Mouse (Mus musculus) erythroid progenitor cell, adult 5-6 weeks (primary cell): ENCODE measurements around the gene Btf3l4. TPM values are rescaled to one million over a fixed set of nuclear protein-coding genes. Genes with fewer than 3 reads are reported as not detected.

Experiments used
- ATAC-seq: replicated peaks from 2 replicates; pipeline ENCODE4 v1.8.0; 2016; ENCODE audit warnings: moderate number of reproducible peaks, mild to moderate bottlenecking, moderate TSS enrichment, inconsistent platforms; ENCODE audit not compliant: poor library complexity, low FRiP score, severe bottlenecking
- total RNA-seq, 2 experiments: library from RNA; stranded (forward) in 1 of 2; stranded (reverse) in 1 of 2; fragments of 150-400 nt in 1 of 2; fragments of 186-747, 209-891 nt in 1 of 2; gene quantifications; 2 replicates each; pipeline versions ENCODE4 v1.2.3 to v1.2.4; 2015 to 2017; ENCODE audit warnings: low replicate concordance in 2 of 2

Gene Btf3l4
- 33.5 and 49.7 TPM in 2 replicates for total RNA-seq (2015; ENCODE audit: low replicate concordance)
- total RNA-seq (2017; ENCODE audit: low replicate concordance): 30.3 and 36.5 TPM in 2 replicates

DNA sequence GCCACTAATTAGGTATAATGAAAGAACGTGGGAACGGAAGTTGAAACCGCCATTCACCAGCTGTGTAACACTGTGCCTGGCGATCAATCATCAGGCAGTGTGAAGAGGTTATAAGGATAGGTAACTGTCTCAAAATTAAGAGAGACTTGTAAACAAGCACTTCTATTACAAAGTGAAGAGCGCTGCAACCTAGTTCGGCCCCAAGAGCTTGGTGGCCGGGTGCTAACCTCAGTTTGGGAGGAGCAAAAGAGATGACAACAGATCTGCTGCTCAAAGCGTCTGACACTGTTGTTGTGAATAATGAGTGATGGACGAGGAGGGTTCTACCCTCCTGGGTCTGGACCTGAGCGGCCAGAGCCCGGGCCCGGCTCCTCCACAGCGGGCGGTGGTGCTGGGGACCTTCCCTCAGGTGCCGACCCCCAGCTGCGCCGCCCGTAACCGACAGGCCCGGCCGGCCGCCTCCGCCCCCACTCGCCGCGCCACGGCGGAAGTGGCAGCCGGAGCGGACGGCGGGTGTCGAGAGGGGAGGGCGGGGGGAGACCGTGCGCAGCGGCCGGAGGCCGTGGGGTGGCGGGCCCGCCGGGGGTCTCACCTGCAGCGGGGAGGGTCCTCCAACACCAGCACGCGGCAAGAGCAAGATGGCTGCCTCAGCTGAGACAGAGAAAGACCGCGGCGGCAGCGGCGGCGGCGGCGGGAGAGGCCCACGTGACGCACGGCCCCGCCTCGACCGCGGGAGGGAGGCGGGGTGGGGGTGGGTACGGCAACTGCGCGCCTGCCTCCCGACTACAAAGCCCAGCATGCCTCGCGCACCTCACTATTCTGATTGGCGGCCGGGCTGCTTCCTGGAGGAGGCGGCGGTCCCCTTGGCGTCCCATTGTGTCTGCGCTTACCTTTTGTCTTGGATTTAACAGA lies at the start of gene Btf3l4:
TSS of gene Btf3l4 (minus strand) at position 699 of the 912 bp plus-strand sequence.
- peak; percentile 96 for ATAC-seq

DNA sequence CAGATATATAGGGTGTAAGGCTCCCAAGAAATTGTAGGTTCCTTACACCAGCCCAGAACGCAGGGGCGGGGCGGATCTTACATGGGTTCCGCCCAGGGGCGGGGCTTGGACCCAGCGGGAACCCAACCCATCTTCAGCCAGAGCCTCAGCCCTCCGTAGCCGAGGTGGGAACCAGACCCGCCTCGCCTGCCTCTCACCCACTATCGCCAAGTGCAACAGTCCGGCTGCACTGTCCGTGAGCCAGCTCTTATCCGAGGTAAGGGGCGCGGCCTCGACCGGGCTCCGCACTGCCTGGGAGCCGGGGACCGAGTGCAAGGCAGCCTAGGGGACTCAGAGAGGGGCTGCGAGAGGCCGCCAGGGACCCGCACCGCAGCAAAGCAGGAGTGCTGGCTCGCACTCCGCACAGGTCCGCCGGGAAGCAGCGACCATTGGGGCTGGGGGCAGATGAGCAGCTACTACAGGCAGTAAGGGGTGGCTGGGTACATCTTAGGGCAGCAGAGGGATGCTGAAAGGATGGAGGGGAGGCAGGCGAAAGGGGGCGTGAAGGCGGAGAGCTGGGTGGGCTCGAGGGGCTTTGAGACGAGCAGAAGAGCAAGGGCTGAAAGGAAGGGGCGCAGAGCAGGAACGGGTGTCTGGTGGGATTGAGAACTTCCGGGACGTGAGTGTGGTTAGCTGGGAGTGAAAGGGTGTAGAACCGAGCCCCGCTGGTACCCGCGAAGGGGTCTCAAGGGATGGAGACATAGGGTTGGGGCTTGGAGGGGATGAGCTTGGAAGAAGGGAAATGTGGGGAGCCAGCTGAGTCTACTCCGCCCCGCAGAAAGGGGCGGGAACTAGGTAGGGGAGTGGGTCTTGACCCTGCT lies 45.8 kb upstream of the Btf3l4 start, which contains the start of gene Rab3b:
TSS of gene Rab3b (plus strand) at position 101 of the 860 bp plus-strand sequence.
- peak; percentile 94 for ATAC-seq

DNA sequence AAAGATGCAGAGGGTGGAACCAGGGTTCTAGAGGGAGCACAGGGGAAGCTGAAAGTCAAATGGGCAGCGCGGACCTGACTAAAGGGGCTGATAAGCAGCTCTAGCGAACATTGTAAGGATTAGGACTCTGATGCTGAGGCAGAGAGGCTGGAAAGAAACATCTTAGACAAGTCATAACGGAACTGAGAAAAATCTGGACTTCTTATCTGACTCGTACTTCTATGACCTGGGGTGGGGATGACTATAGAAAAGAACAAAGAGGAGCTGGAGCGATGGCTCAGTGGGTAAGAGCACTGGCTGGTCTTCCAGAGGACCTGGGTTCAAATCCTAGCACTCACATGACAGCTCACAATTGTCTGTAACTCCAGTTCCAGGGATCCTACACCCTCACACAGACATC lies 44.5 kb upstream of the Btf3l4 start:
- no peak for ATAC-seq

DNA sequence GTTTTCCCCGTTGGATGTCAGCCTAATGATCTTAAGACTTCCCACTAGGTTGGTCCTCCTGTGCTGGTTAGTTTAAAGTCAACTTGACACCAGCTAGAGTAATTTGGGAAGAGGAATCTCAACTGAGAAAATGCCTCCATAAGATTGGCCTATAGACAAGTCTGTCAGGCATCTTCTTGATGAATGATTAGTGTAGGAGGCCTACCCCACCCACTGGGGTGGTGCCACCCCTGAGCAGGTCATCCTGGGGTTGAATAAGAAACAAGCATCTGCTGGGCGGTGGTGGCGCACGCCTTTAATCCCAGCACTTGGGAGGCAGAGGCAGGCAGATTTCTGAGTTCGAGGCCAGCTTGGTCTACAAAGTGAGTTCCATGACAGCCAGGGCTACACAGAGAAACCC lies 40.3 kb upstream of the Btf3l4 start:
- ATAC-seq: no peak

DNA sequence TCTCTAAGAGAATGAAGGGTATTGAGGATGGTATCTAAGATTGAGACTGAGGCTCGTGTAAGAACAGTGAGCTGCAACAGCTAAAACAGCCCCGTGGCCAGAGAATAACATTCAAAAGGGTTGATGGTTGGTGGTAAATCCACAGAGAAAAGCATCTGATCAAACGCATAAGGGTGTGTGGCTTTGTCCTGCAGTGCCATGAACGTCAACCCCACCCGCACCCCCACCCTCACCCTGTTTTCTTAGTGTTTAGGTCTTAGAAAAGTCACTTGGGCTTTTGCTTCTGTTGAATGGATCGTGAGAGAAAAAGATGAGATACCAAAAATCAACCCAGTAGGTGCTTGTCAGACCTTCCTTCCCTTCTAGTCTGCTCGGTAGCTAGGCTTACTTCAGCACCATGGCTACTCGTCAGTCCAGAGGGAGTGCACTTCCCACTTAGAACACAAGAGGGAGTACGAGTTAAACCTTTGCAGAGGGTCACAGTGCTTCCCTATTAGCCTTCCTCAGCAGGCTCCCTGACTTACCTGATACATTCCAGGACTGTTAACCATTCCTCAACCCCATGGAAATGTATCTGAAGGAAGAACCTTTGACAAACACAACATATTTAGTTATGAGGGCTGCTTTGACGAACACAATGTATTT lies 36.4 kb upstream of the Btf3l4 start:
- peak; percentile 78 for ATAC-seq

DNA sequence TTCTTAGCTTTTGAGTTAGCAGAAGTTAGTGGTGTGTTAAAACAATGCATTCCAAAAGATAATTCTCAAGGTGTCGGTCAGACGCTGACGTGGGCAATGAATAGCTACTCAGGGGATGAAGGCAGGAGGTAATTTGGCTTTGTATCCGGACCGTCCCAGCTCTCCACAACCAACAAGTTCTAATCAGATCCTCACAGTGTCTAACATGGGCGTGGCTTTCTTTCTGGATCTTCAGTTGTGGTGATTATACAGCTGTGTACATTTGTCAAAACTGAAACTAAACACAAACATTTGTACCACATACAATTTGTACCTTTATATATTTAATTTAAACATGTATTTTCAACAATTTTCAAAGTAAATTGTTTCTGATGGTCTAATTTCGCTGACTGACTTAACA lies 33.4 kb upstream of the Btf3l4 start:
- ATAC-seq: peak; percentile 85

DNA sequence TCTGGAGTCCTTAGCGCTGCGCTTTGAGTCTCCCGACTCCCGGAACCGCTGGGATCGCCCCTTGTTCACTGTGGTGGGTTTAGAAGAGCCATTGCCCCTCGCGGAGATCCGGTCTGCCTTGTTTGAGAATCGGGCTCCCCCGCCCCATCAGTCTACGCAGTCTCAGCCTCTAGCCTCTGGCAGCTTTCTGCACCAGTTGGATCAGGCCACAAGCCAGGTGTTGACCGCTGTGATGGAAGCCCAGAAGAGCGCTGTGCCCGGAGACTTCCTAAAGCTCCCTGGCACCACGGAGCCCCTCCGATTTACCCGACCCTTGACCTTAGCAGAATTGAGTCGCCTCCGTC lies 15.1 kb upstream of the Btf3l4 start, which contains the start of gene A730015C16Rik:
TSS of gene A730015C16Rik (minus strand) at position 115 of the 344 bp plus-strand sequence.
- peak; percentile 35 for ATAC-seq

DNA sequence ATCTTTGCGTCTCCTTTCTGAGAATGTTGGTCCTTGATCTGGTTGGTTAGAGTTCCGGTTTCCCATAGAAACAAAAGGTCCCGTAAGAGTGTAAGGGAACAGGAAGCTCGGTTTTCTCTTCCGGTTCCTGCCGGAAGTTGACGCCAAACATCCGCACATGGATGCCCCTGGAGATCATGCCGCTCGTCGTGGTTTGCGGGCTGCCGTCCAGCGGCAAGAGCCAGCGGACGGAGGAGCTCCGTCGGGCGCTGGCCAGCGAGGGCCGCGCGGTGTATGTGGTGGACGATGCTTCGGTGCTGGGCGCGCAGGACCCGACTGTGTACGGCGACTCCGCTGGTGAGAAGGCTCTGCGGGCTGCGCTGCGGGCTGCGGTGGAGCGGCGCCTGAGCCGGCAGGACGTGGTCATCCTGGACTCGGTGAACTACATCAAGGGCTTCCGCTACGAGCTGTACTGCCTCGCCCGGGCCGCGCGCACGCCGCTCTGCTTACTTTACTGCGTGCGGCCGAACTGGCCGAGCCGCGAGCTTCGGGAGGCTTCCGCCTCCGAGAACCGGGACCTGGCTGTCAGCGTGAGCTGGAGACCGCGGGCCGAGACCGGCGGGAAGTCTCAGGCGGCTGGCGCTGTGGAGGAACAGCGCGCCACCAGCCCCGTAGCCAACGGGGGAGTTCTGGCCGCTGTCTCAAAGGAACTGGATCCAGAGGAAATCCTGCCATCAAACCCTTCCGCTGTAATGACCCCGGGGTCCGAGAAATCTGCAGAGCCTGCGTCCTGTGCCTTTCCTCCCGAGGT lies 14.5 kb upstream of the Btf3l4 start, which contains the start of gene Kti12:
TSS of gene Kti12 (plus strand) at position 71 of the 790 bp plus-strand sequence.
- ATAC-seq: peak; percentile 90

DNA sequence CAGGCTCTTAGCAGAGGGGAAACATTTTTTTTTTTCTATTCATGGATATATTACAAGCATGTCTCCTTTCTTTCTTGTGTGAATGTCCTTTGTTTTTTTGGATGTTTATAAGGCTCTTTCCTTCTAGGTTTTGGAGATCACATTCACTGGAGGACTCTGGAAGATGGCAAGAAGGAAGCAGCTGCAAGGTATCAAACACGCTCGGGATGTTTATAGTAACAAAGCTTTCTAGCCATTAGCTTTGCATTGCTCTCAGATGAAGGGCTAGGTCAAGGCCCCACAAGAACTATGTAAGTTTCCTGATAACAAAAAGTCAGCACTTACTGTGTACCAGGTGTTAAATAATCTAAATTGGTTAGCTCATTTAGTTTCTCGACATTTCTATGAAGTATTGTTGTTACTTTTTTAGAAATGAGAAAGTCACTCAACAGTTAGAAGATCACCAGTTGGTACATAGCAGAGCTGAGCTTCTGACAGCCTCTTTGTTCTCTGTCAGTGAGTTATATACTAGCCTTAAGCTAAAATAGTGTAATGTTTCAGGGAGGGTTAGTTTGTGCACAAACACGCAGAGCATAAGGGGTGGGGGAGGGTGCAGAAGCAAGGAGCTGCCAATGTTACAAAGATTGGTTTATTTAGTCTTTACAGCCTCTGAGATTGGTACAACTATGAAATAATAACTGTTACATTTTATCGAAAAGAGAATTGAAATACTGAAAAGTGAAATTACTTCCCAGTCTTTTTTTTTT lies 12.6 kb upstream of the Btf3l4 start:
- ATAC-seq: no peak

DNA sequence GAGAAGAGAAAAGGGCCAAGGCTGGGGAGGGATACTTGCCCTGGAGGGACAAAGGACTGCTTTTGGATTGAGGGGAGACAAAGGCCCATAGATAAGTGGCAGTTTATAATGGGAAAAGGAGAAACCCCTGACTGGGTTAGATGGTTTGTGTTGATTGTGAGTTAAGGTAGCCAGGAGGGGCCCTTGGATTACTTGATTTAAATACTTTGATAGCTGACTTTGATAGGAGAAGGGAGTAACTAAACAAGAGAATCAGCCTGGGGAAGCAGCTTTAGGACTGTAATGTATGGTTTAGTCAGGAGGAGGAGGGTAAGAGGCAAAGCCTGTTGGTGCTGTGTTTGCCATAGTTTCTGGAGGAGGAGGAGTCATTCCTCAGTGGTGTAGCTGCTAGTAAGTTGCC lies 9.9 kb upstream of the Btf3l4 start:
- ATAC-seq: no peak

DNA sequence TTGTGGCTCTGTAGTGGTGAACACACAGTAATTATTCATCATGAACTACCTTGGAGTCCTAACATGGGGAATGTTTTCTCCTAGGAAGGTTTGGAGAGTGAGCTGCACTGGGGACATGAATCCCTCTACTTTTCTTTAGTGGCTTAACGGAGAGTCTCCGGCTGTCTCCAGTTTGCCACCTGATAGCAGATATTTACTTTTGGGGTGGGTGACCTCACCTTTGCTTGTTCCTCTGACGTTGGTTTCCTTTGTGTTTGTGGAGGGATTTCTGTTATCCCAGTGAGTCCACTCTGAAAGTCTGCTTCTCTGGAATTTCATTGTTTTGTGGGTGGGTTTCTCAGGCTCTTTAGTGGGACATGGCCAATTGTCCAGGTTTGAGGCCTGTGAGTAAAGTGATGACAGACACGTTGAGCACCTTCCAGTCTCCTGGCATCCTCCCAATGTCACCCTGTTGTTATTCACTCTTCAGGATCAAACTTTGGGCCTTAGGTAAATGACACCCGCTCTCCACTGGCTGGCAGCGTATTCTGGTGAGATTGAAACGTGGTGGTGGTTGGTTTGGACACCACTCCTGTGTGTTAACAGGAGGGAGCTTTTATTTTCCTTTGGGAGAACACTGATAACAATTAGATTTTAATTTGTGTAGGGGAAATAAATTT lies 8.6 kb upstream of the Btf3l4 start:
- no peak for ATAC-seq

DNA sequence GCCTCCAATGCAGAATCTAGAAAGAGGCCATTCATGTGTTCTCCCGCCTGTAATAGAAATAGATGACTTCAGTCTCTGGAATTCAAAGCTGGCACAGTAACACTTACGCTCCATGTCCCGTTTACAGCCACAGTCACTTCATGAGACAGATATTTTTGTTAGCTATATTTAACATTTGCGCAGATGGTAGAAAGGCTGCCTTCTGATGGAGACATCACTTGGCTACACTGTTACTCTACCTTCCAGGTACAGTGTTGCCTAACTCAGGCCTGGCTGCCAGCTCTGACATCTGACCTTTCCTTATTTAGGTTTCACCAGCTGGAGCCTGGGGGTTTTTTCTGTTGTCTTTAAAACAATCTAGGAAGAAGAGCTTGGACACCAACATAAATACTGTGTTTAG lies 4.6 kb upstream of the Btf3l4 start:
- ATAC-seq: no peak

DNA sequence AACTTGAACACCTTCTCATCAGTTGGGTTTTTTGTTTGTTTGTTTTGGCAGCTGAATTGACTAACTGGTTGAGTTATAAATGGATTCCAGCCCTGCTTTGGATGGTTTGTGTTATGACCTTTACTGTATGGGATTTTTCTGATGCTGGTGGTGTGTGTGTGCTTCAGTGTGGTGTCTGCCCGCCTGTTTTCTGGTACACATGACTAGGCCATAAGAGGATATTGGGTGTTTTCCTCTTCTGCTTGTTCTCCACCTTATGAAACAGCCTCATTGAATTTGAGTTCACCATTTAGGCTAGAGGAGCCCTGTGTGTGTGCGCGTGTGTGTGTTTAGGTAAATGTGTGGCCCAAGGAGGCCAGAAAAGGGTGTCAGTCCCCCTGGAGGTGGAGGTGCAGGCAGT lies 2.1 kb upstream of the Btf3l4 start:
- ATAC-seq: no peak

DNA sequence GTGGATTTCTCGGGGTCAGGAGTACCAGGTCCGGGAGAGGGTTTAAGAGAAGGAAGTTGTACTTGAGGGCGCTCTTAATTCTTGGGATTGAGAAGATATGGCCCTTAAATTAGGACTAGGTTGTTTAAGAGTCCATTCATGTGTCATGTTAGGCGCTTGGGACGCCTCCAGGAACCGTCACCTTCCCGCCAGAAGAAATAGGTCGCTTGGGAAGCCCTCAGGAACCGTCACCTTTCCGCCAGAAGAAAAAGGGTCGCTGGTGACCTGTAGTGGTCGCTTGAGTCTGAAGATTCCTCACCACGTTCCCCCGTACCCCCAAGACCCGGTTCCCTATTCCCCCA lies 1.5 kb upstream of the Btf3l4 start:
- no peak for ATAC-seq

DNA sequence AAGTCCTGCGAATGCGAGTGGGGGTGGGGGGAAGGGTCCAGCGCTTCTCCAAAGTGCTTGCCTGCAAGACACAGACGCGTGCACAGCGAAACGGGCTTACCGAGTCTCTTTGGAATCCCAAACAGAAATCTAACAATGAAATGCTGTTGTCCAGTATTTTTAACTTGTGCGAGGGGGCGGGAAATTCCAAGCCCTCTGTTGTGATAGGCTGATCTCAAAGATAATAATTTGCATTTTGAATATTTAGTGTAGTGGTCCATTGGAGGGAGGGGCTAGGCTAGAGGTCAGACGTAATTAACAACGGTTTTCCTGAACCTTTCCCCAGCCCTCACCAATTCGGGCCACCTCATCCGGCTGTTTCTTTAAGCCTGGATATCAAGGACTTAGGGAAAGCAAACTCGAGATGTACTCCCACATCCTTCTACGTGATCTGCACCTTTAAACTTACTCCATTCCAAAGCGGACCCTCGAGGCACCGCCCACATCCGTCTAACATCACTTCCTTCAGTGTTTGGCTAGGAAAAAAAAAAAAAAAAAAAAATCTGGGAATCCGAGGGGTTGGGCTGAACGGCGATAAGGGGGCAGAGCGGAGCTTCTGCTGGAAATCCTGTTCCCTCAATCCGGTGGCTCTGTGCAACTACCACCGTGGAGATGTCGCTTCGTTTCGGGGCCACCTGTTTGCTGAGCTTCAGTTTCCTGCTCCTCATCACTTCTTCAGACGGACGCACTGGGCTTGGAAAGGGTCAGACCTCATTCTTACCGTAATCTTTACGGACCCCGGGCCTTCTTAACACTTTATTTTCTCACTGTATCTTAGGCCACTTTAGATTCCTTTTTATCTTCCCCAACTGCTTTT lies 929 bp upstream of the Btf3l4 start, which contains the start of gene Txndc12:
TSS of gene Txndc12 (plus strand) at position 487 of the 856 bp plus-strand sequence.
- ATAC-seq: peak; percentile 15

DNA sequence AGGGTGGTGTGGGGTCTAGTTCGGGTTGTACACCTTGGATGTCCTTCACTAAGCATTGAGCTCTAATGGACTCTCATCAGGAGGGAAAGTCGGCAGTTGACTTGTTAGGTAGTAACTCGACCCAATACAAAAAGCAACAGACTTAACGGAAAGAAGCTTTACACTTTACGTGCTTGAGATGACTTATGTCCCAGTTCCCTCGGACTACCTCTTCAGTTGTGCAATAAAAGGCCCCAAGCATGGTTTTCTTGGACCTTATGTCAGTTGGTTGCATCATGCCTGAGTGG lies 357 bp upstream of the Btf3l4 start:
- peak; percentile 50 for ATAC-seq

DNA sequence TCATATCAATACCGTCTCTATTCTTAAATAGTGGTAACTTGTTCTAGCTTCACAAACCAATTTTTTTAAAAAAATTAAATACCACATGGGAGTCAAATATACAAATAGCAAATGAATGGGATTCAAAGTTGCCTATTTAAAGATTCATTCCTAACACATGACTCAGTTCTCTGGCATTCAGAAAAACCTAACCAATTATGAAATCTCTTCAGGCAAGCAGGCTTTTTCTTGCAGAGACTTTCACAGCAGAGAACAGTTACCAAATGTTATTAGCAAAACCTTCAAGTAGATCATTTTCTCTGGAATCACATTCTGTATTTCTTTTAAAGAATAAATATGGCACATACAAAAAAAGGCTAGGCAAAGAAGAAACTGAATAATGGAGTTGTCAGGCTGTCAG lies 2.7 kb downstream of the Btf3l4 start:
- no peak for ATAC-seq
